Mouse (Mus musculus) thymus, adult 2 months (tissue): ENCODE measurements at regions not wholly inside any gene's neighbourhood (a gene's known extent, or its start where the extent isn't known, plus 50 kb on each side); places are given as distances from the start of the nearest gene placed in this dataset.

ENCODE experiments used
- CTCF ChIP-seq: fragments of 200-500 bp; IDR thresholded peaks from 2 replicates; pipeline ENCODE4 v1.5.1; 2012; ENCODE audit warnings: mild to moderate bottlenecking, control low read depth, low read length, moderate library complexity, borderline replicate concordance; ENCODE audit not compliant: control insufficient read depth, poor library complexity, insufficient read depth; ENCODE audit errors: extremely low read depth
- POLR2A ChIP-seq: fragments of 200-500 bp; IDR thresholded peaks from 2 replicates; pipeline ENCODE4 v1.6.1; 2012; ENCODE audit warnings: mild to moderate bottlenecking, low read length, control low read depth, moderate library complexity; ENCODE audit not compliant: control insufficient read depth, poor library complexity, insufficient read depth; ENCODE audit errors: extremely low read depth

- TF ChIP-seq CTCF (no peak), POLR2A (no peak)
Measured at GRCm38 (mm10) chr14:14639102-14640015, 62.7 kb upstream of the Slc4a7 start.
